Mouse (Mus musculus) limb, embryonic 11.5 days (tissue): Measurements from ENCODE around the gene Dennd4a. TPM values are rescaled to one million over a fixed set of nuclear protein-coding genes. Genes with fewer than 3 reads are reported as not detected.

Experiments
- ATAC-seq: fragments of 200-750 bp; cut with Nextera tagmentation; 2 replicates; pipeline ENCODE4 v1.8.0; 2017; ENCODE audit warnings: low read depth; ENCODE audit not compliant: insufficient number of reproducible peaks, low FRiP score, low TSS enrichment
- DNase-seq: peaks from one replicate; pipeline ENCODE4 v3.0.0-alpha.2; 2015; ENCODE audit warnings: low spot score
- H3K27ac ChIP-seq: fragments of 300-500 bp; sonication (generic); replicated peaks from 2 replicates; pipeline ENCODE4 v1.5.1; 2014; ENCODE audit warnings: low read depth, mild to moderate bottlenecking, low read length
- H3K27me3 ChIP-seq: fragments of 300-500 bp; sonication (generic); 2 replicates; pipeline ENCODE4 v1.6.1; 2014; ENCODE audit warnings: mild to moderate bottlenecking, low read length, mixed read lengths; ENCODE audit not compliant: control insufficient read depth, insufficient read depth
- H3K36me3 ChIP-seq: fragments of 300-500 bp; sonication (generic); 2 replicates; pipeline ENCODE4 v1.6.1; 2014; ENCODE audit warnings: mild to moderate bottlenecking, low read length, moderate library complexity, mixed read lengths; ENCODE audit not compliant: control insufficient read depth, insufficient read depth
- H3K4me1 ChIP-seq: fragments of 300-500 bp; sonication (generic); 2 replicates; pipeline ENCODE4 v1.6.1; 2014; ENCODE audit warnings: low read length, mixed read lengths; ENCODE audit not compliant: control insufficient read depth, insufficient read depth
- H3K4me2 ChIP-seq: fragments of 300-500 bp; sonication (generic); 2 replicates; pipeline ENCODE4 v1.6.1; 2014; ENCODE audit warnings: low read depth, mild to moderate bottlenecking, moderate library complexity; ENCODE audit not compliant: severe bottlenecking
- H3K4me3 ChIP-seq: fragments of 300-500 bp; sonication (generic); 2 replicates; pipeline ENCODE4 v1.5.1; 2014; ENCODE audit warnings: low read depth, low read length
- H3K9ac ChIP-seq: fragments of 300-500 bp; sonication (generic); 2 replicates; pipeline ENCODE4 v1.6.1; 2014; ENCODE audit warnings: mild to moderate bottlenecking, low read length
- H3K9me3 ChIP-seq: fragments of 300-500 bp; sonication (generic); 2 replicates; pipeline ENCODE4 v1.6.1; 2016; ENCODE audit warnings: low read length; ENCODE audit not compliant: control insufficient read depth
- WGBS: fragments of 180-500 bp; shearing (Covaris S2); extraction: QIAGEN DNeasy Blood & Tissue Kit; methylation state at CpG from one replicate; pipeline ENCODE4 v1.1.7; 2014; 5-methylcytosine and 5-hydroxymethylcytosine counted together
- polyA plus RNA-seq: library from polyadenylated mRNA; unstranded; fragments of >200 nt; fragmentation: Nextera tagmentation; extraction: Ambion mirVana; gene quantifications from 2 replicates; pipeline ENCODE4 v1.2.1, GENCODE M21; 2014

The Dennd4a gene
- polyA plus RNA-seq, 1 experiment from 2014 or later: 6.3 TPM

- Histone ChIP-seq H3K9ac (no peak overlapping the region), H3K4me2 (no peak overlapping the region), H3K4me1 (peaks cover 5% of the 10 kb centered on the region; the same call in 1 of the 2 replicates), H3K27me3 (peaks cover 3% of the 10 kb centered on the region; the same call in 1 of the 2 replicates), H3K4me3 (no peak overlapping the region), H3K27ac (no peak overlapping the region), H3K36me3 (no peaks in the 10 kb centered on the region), H3K9me3 (no peaks in the 10 kb centered on the region)
- ATAC-seq (no peak), DNase-seq (no peak)
- 84% methylated on average over 2 of the region's 2 CpGs for WGBS
These were observed 128.7 kb downstream of the Dennd4a start for GRCm38 (mm10) chr9:64939790-64940189.

DNA sequence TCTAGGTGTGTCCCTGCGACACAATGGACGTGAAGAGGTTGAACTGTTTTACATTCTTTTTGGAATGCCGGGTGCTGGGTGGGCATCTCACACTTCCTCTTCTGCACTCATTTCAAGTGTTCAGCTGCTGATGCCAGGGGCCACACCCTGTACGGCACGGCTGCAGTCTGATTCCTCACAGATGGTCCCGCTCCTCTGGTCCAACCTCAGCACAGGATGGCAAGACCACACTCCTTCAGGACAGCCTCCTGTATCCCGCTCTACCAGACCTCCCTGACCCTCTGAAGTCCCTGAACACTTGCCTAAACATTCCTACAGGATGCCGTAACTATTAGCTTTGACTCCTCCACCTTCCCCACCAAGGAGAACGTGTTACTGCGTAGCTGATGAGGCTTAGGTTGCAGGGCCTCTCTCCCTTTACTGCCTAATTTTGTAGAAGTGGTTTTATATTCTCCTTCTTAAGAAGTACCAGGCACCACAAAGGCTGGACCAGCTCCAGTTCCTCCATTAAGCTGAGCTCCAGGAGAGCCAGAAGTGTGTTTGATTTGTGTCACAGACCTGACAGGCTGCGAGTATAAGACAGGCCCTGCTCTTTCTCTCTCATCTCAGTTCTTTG, 129.7 kb downstream of the Dennd4a start:
- no peak for ATAC-seq

DNA sequence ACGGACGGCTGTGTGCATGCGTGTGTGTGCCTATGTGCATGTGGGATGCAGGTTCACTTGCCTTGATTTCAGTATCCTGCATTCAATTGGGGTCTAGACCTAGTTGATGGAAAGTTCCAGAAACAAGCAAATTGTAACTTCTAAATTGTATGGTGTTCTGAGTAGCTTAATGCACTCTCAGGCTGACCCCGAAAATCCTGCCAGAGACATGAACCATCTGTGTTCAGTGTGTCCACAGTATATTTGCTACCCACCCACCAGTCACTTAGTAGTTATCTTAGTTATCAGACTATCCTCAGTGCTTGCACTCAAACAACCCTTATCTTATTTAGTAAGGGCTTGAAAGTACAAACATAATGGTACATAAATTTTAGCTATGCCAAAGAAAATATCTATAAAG, 130.5 kb downstream of the Dennd4a start:
- H3K4me3 ChIP-seq: no peak overlapping the region
- ATAC-seq (no peak), DNase-seq (no peak)
- no peaks in the 10 kb centered on the region for H3K36me3 ChIP-seq
- H3K4me2 ChIP-seq: no peak overlapping the region
- H3K27ac ChIP-seq: no peak overlapping the region
- peaks cover 5% of the 10 kb centered on the region; the same call in 1 of the 2 replicates for H3K4me1 ChIP-seq
- no peaks in the 10 kb centered on the region for H3K9me3 ChIP-seq
- H3K9ac ChIP-seq: no peak overlapping the region
- WGBS: 92% methylated on average over 4 of the region's 4 CpGs
- H3K27me3 ChIP-seq: peaks cover 6% of the 10 kb centered on the region; the same call in 1 of the 2 replicates

More for the DNA sequence above, 129.7 kb downstream of the Dennd4a start:
- Histone ChIP-seq H3K36me3 (no peaks in the 10 kb centered on the region), H3K27ac (no peak overlapping the region), H3K4me2 (no peak overlapping the region), H3K9me3 (no peaks in the 10 kb centered on the region), H3K27me3 (peaks cover 6% of the 10 kb centered on the region; the same call in 1 of the 2 replicates), H3K9ac (no peak overlapping the region), H3K4me3 (no peak overlapping the region), H3K4me1 (peaks cover 5% of the 10 kb centered on the region; the same call in 1 of the 2 replicates)
- no peak for DNase-seq
- WGBS: 62% methylated on average over 11 of the region's 11 CpGs

GRCm38 (mm10) chr9:64943997-64944396, 132.9 kb downstream of the Dennd4a start:
- 10% methylated on average over 11 of the region's 11 CpGs for WGBS
- Histone ChIP-seq H3K9me3 (no peaks in the 10 kb centered on the region), H3K4me2 (peak overlapping the region; percentile 34), H3K27me3 (peaks cover 6% of the 10 kb centered on the region; the same call in 1 of the 2 replicates), H3K4me1 (peaks cover 5% of the 10 kb centered on the region; the same call in 1 of the 2 replicates), H3K4me3 (no peak overlapping the region), H3K36me3 (no peaks in the 10 kb centered on the region), H3K9ac (peak overlapping the region; percentile 17; the same call in 1 of the 2 replicates), H3K27ac (no peak overlapping the region)
- DNase-seq (peak; percentile 39), ATAC-seq (no peak)

- Histone ChIP-seq H3K36me3 (no peaks in the 10 kb centered on the region), H3K9me3 (no peaks in the 10 kb centered on the region), H3K4me2 (no peak overlapping the region), H3K27ac (no peak overlapping the region), H3K4me1 (peaks cover 3% of the 10 kb centered on the region; the same call in 1 of the 2 replicates), H3K27me3 (peaks cover 6% of the 10 kb centered on the region), H3K4me3 (no peak overlapping the region), H3K9ac (no peak overlapping the region)
- ATAC-seq (no peak), DNase-seq (no peak)
- 89% methylated on average over 9 of the region's 9 CpGs for WGBS
These were observed 136.4 kb downstream of the Dennd4a start for GRCm38 (mm10) chr9:64947483-64948095.

DNA sequence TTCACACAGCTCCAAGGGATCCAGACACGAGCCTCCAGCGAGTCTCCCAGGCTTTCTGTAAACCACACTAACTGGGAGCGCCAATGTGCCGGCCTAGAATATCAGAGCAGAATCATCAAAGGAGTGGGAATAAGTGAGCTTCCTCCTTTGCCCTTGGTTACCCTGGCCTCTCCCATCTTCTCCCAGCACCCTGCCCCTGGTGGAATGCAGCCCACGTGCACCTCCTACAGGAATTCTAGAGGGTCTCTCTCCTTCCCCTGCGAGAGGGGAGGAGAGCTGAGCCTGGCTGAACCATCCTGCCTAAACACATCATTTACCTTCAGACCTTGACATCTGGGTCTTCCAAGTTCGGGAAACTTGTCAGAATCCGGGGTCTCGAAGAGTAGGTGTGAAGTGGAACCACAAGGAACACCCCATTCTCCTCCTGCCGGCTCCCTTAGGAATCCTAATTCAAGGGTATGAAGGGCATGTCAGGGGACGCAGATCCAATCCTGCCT, 140.1 kb downstream of the Dennd4a start, which contains the start of gene Slc24a1:
Gene Slc24a1, minus strand, starts transcription at position 447 of the 497 bp plus-strand sequence.
- Histone ChIP-seq H3K9me3 (no peaks in the 10 kb centered on the region), H3K4me2 (no peak within 1 kb of the TSS), H3K27me3 (no peaks in the 10 kb centered on the region; the same call in 1 of the 2 replicates), H3K4me3 (no peak within 1 kb of the TSS), H3K36me3 (no peaks in the 10 kb centered on the region), H3K4me1 (no peaks in the 10 kb centered on the region), H3K9ac (no peak within 1 kb of the TSS), H3K27ac (no peak within 1 kb of the TSS)
- DNase-seq (no peak), ATAC-seq (no peak)
- WGBS: 28% methylated on average over 11 of the region's 11 CpGs

- Histone ChIP-seq H3K4me2 (no peak overlapping the region), H3K4me3 (no peak overlapping the region), H3K36me3 (no peaks in the 10 kb centered on the region), H3K27me3 (no peaks in the 10 kb centered on the region; the same call in 1 of the 2 replicates), H3K9ac (no peak overlapping the region), H3K27ac (no peak overlapping the region), H3K9me3 (no peaks in the 10 kb centered on the region), H3K4me1 (no peaks in the 10 kb centered on the region)
- DNase-seq (no peak), ATAC-seq (no peak)
- 18% methylated on average over 5 of the region's 5 CpGs for WGBS
These were observed 140.9 kb downstream of the Dennd4a start for GRCm38 (mm10) chr9:64952055-64952454.

- Histone ChIP-seq H3K27me3 (no peaks in the 10 kb centered on the region; the same call in 1 of the 2 replicates), H3K9ac (no peak overlapping the region), H3K27ac (no peak overlapping the region), H3K36me3 (no peaks in the 10 kb centered on the region), H3K4me2 (no peak overlapping the region), H3K4me1 (no peaks in the 10 kb centered on the region), H3K4me3 (no peak overlapping the region), H3K9me3 (no peaks in the 10 kb centered on the region)
- 84% methylated on average over 7 of the region's 7 CpGs for WGBS
- ATAC-seq: no peak
- DNase-seq: no peak
These were observed 142.1 kb downstream of the Dennd4a start for GRCm38 (mm10) chr9:64953190-64953589.
